Mouse (Mus musculus) retina, adult 2 months (tissue): ENCODE measurements around the gene Vill.

Experiments
- DNase-seq: peaks from one replicate; pipeline ENCODE4 v3.0.0-alpha.2; 2012; ENCODE audit warnings: low read depth, low spot score

The Vill gene

GRCm38 (mm10) chr9:119110640-119111039, 58.1 kb downstream of the Vill start:
- no peak for DNase-seq

GRCm38 (mm10) chr9:119114911-119115310, 62.3 kb downstream of the Vill start:
- DNase-seq = no peak

GRCm38 (mm10) chr9:119119409-119120167, 67.0 kb downstream of the Vill start:
- no peak for DNase-seq

GRCm38 (mm10) chr9:119120168-119120560, 67.6 kb downstream of the Vill start:
- DNase-seq = no peak
